Mouse (Mus musculus): Measurements from ENCODE around the gene Zfp446. TPM values are rescaled to one million over a fixed set of nuclear protein-coding genes. Genes with fewer than 3 reads are reported as not detected.

Zfp446 gene
- polyA plus RNA-seq, 1 experiment from 2014 or later = 18.1 TPM

GRCm38 (mm10) chr7:12961511-12962141 is 16.0 kb upstream of the Zfp446 start:
- peak; percentile 74 for ATAC-seq (ENCODE audit: low FRiP score, low read depth)

GRCm38 (mm10) chr7:12965678-12966091 is 12.0 kb upstream of the Zfp446 start, which contains the start of gene Zfp324:
Gene Zfp324 (plus strand): TSS chr7:12965838.
- peak within 1 kb of the TSS; percentile 74 for H3K4me3 ChIP-seq

More at GRCm38 (mm10) chr7:12961511-12962141, 16.0 kb upstream of the Zfp446 start:
- Histone ChIP-seq H3K4me1 (peaks cover 16% of the 10 kb centered on the region), H3K4me2 (replicated peaks) (peak overlapping the region; percentile 57), H3K9ac (replicated peaks) (peak overlapping the region; percentile 60), H3K36me3 (no peaks in the 10 kb centered on the region), H3K27me3 (no peaks in the 10 kb centered on the region), H3K27ac (replicated peaks) (peak overlapping the region; percentile 75), H3K4me3 (peak overlapping the region; percentile 44), H3K9me3 (no peaks in the 10 kb centered on the region)
- WGBS = 3% methylated on average over 29 of the region's 29 CpGs

GRCm38 (mm10) chr7:12966104-12966845 is 11.4 kb upstream of the Zfp446 start:
- Histone ChIP-seq H3K9ac (replicated peaks) (peak overlapping the region; percentile 83), H3K4me2 (replicated peaks) (peak overlapping the region; percentile 85), H3K27ac (replicated peaks) (peak overlapping the region; percentile 89), H3K9me3 (no peaks in the 10 kb centered on the region), H3K36me3 (peaks cover 27% of the 10 kb centered on the region), H3K4me3 (peak overlapping the region; percentile 74), H3K27me3 (no peaks in the 10 kb centered on the region), H3K4me1 (peaks cover 24% of the 10 kb centered on the region)
- peak; percentile 61 for ATAC-seq (ENCODE audit: low FRiP score, low read depth)
- WGBS = under 1% methylated on average over 29 of the region's 29 CpGs

More at GRCm38 (mm10) chr7:12965678-12966091, 12.0 kb upstream of the Zfp446 start, which contains the start of gene Zfp324:
- peak within 1 kb of the TSS; percentile 85 for H3K4me2 ChIP-seq (replicated peaks)
- H3K27me3 ChIP-seq = no peaks in the 10 kb centered on the region
- ATAC-seq (ENCODE audit: low FRiP score, low read depth) = peak; percentile 92
- H3K36me3 ChIP-seq = peaks cover 22% of the 10 kb centered on the region
- peak within 1 kb of the TSS; percentile 83 for H3K9ac ChIP-seq (replicated peaks)
- 0% methylated on average over 23 of the region's 23 CpGs for WGBS
- peaks cover 24% of the 10 kb centered on the region for H3K4me1 ChIP-seq
- no peaks in the 10 kb centered on the region for H3K9me3 ChIP-seq
- peak within 1 kb of the TSS; percentile 89 for H3K27ac ChIP-seq (replicated peaks)

- Histone ChIP-seq H3K4me3 (no peak overlapping the region), H3K27me3 (no peaks in the 10 kb centered on the region), H3K36me3 (peaks cover 42% of the 10 kb centered on the region), H3K9ac (replicated peaks) (no peak overlapping the region), H3K4me1 (peaks cover 14% of the 10 kb centered on the region), H3K9me3 (no peaks in the 10 kb centered on the region), H3K27ac (replicated peaks) (no peak overlapping the region), H3K4me2 (replicated peaks) (no peak overlapping the region)
- WGBS = 97% methylated on average over 25 of the region's 25 CpGs
- no peak for ATAC-seq (ENCODE audit: low FRiP score, low read depth)
Observed at GRCm38 (mm10) chr7:12970906-12971305, 6.7 kb upstream of the Zfp446 start.

GRCm38 (mm10) chr7:12978931-12979722 is 1.5 kb downstream of the Zfp446 start:
- ATAC-seq (ENCODE audit: low FRiP score, low read depth) = no peak
- no peaks in the 10 kb centered on the region for H3K9me3 ChIP-seq
- peak overlapping the region; percentile 93 for H3K27ac ChIP-seq (replicated peaks)
- WGBS = 91% methylated on average over 18 of the region's 18 CpGs
- peaks cover 12% of the 10 kb centered on the region for H3K4me1 ChIP-seq
- peak overlapping the region; percentile 72; the same call in 1 of the 2 replicates for H3K4me3 ChIP-seq
- peak overlapping the region; percentile 67; the same call in 1 of the 2 replicates for H3K9ac ChIP-seq (replicated peaks)
- peak overlapping the region; percentile 68 for H3K4me2 ChIP-seq (replicated peaks)
- H3K27me3 ChIP-seq = no peaks in the 10 kb centered on the region
- peaks cover 8% of the 10 kb centered on the region; the same call in 1 of the 2 replicates for H3K36me3 ChIP-seq

GRCm38 (mm10) chr7:12979776-12980175 is 2.1 kb downstream of the Zfp446 start:
- H3K27ac ChIP-seq (replicated peaks) = no peak overlapping the region
- H3K27me3 ChIP-seq = no peaks in the 10 kb centered on the region
- no peak overlapping the region for H3K4me2 ChIP-seq (replicated peaks)
- WGBS = 91% methylated on average over 6 of the region's 6 CpGs
- H3K36me3 ChIP-seq = peaks cover 8% of the 10 kb centered on the region; the same call in 1 of the 2 replicates
- no peak overlapping the region for H3K9ac ChIP-seq (replicated peaks)
- H3K9me3 ChIP-seq = no peaks in the 10 kb centered on the region
- no peak overlapping the region for H3K4me3 ChIP-seq
- H3K4me1 ChIP-seq = peaks cover 12% of the 10 kb centered on the region
- no peak for ATAC-seq (ENCODE audit: low FRiP score, low read depth)

- Histone ChIP-seq H3K9ac (replicated peaks) (no peak overlapping the region), H3K9me3 (no peaks in the 10 kb centered on the region), H3K27me3 (no peaks in the 10 kb centered on the region), H3K4me2 (replicated peaks) (no peak overlapping the region), H3K27ac (replicated peaks) (no peak overlapping the region), H3K4me1 (peaks cover 12% of the 10 kb centered on the region), H3K36me3 (peaks cover 8% of the 10 kb centered on the region; the same call in 1 of the 2 replicates), H3K4me3 (no peak overlapping the region)
- ATAC-seq (ENCODE audit: low FRiP score, low read depth) = no peak
- WGBS = 87% methylated on average over 7 of the region's 7 CpGs
Observed at GRCm38 (mm10) chr7:12980291-12980690, 2.6 kb downstream of the Zfp446 start.

GRCm38 (mm10) chr7:12985724-12986123 is 8.1 kb downstream of the Zfp446 start:
- no peak for ATAC-seq (ENCODE audit: low FRiP score, low read depth)
- Histone ChIP-seq H3K4me1 (no peaks in the 10 kb centered on the region), H3K9ac (replicated peaks) (no peak overlapping the region), H3K4me2 (replicated peaks) (no peak overlapping the region), H3K27ac (replicated peaks) (no peak overlapping the region), H3K27me3 (no peaks in the 10 kb centered on the region), H3K9me3 (no peaks in the 10 kb centered on the region), H3K4me3 (no peak overlapping the region), H3K36me3 (peaks cover 8% of the 10 kb centered on the region; the same call in 1 of the 2 replicates)
- 91% methylated on average over 1 of the region's 1 CpGs for WGBS

GRCm38 (mm10) chr7:12986906-12987305 is 9.3 kb downstream of the Zfp446 start:
- H3K4me3 ChIP-seq = no peak overlapping the region
- H3K9me3 ChIP-seq = no peaks in the 10 kb centered on the region
- H3K27me3 ChIP-seq = no peaks in the 10 kb centered on the region
- no peaks in the 10 kb centered on the region for H3K4me1 ChIP-seq
- WGBS = 82% methylated on average over 8 of the region's 8 CpGs
- no peak for ATAC-seq (ENCODE audit: low FRiP score, low read depth)
- no peak overlapping the region for H3K27ac ChIP-seq (replicated peaks)
- no peak overlapping the region for H3K9ac ChIP-seq (replicated peaks)
- peaks cover 8% of the 10 kb centered on the region; the same call in 1 of the 2 replicates for H3K36me3 ChIP-seq
- no peak overlapping the region for H3K4me2 ChIP-seq (replicated peaks)

GRCm38 (mm10) chr7:12987409-12988189 is 10.0 kb downstream of the Zfp446 start:
- H3K36me3 ChIP-seq = 0 out of 2 replicates have a peak, but pooled peaks cover 3% of the 10 kb centered on the region
- ATAC-seq (ENCODE audit: low FRiP score, low read depth) = no peak
- H3K9ac ChIP-seq (replicated peaks) = no peak overlapping the region
- H3K27ac ChIP-seq (replicated peaks) = no peak overlapping the region
- no peak overlapping the region for H3K4me3 ChIP-seq
- no peaks in the 10 kb centered on the region for H3K9me3 ChIP-seq
- no peaks in the 10 kb centered on the region for H3K27me3 ChIP-seq
- H3K4me1 ChIP-seq = no peaks in the 10 kb centered on the region
- WGBS = 87% methylated on average over 8 of the region's 8 CpGs
- no peak overlapping the region for H3K4me2 ChIP-seq (replicated peaks)

GRCm38 (mm10) chr7:12992222-12992621 is 14.6 kb downstream of the Zfp446 start:
- H3K27me3 ChIP-seq = no peaks in the 10 kb centered on the region
- no peak overlapping the region for H3K27ac ChIP-seq (replicated peaks)
- ATAC-seq (ENCODE audit: low FRiP score, low read depth) = no peak
- no peaks in the 10 kb centered on the region for H3K36me3 ChIP-seq
- WGBS = 9% methylated on average over 3 of the region's 3 CpGs
- H3K9me3 ChIP-seq = no peaks in the 10 kb centered on the region
- H3K4me1 ChIP-seq = no peaks in the 10 kb centered on the region
- H3K4me2 ChIP-seq (replicated peaks) = no peak overlapping the region
- H3K9ac ChIP-seq (replicated peaks) = no peak overlapping the region
- H3K4me3 ChIP-seq = no peak overlapping the region

Measured in midbrain, embryonic 12.5 days (tissue).